Mouse (Mus musculus): ENCODE data around the gene Lars2. TPM values are rescaled to one million over a fixed set of nuclear protein-coding genes. Genes with fewer than 3 reads are reported as not detected.

Lars2 gene
- polyA plus RNA-seq, 1 experiment from 2014 or later: 1,655 TPM

DNA sequence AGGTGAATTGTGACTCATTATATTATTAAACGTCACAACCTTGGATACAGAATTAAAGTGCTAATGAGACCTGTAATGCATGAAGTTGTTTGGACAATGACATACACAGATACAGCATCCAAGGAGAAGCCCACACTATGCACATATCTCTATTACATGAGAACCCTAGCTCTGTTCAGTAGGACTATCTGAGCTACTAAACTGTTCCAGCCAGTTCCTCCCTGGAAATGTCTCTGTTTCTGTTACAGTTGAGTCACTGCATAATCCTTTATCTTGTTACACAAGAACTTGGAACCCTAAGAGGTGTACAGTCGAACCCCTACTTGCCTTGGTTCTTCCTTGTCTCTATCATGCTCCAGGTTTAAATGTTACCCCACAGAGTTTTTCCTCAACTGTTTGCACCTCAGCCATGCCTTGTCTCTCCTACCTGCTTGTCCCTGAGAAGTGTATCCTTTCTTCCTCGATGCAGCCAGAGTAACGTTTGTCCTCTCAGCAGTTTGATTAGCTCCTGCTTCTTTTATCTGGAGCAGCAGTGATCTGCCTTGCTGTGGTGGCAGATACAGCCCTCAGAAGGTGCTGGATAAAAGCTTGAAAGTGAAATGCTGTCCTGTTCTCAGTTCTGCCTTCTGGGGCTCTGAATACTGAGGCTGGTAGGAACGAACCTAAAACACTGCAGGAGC lies 101.8 kb downstream of the Lars2 start:
- no peak overlapping the region for H3K4me2 ChIP-seq (replicated peaks; ENCODE audit: low read depth)
- H3K9ac ChIP-seq (ENCODE audit: low read depth, low read length): no peak overlapping the region
- H3K9me3 ChIP-seq (ENCODE audit: control insufficient read depth): no peaks in the 10 kb centered on the region
- no peak overlapping the region for H3K4me3 ChIP-seq (ENCODE audit: low read depth, low read length)
- H3K27me3 ChIP-seq (replicated peaks; ENCODE audit: control insufficient read depth, insufficient read depth, low read length): no peaks in the 10 kb centered on the region
- ATAC-seq: no peak
- H3K36me3 ChIP-seq (ENCODE audit: control insufficient read depth, insufficient read depth): peaks cover under 1% of the 10 kb centered on the region; the same call in 1 of the 2 replicates
- no peak for TF ChIP-seq CTCF (IDR thresholded peaks at IDR 0.05; ENCODE audit: low read depth)
- H3K27ac ChIP-seq (ENCODE audit: low read depth, low read length): no peak overlapping the region
- WGBS: 55% methylated on average over 5 of the region's 5 CpGs
- no peaks in the 10 kb centered on the region; the same call in 1 of the 2 replicates for H3K4me1 ChIP-seq (replicated peaks; ENCODE audit: control insufficient read depth, insufficient read depth, low read length)

GRCm38 (mm10) chr9:123469087-123469486 lies 102.4 kb downstream of the Lars2 start:
- Histone ChIP-seq H3K36me3 (ENCODE audit: control insufficient read depth, insufficient read depth) (no peaks in the 10 kb centered on the region), H3K4me2 (replicated peaks; ENCODE audit: low read depth) (no peak overlapping the region)

DNA sequence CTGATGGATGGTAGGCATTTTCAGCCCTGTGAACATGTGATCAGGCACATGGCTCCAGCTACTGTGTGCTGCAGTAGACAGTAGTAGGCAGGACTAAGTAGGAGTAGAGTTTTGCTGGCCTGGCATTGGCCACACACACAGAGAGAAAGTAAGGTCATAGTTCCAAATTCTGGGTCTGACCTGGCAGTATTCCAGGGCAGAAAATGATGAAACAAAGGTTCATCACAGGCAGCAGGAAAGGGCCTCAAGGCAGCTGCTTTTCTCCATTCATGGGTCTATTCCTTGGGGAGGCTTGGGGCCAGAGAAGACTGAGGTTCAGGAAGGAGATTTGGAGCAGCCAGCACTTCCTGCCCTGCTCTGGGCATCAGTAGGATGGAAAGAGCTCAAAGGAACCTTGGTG lies 106.7 kb downstream of the Lars2 start:
- no peak for TF ChIP-seq CTCF (IDR thresholded peaks at IDR 0.05; ENCODE audit: low read depth)
- H3K27ac ChIP-seq (ENCODE audit: low read depth, low read length): no peak overlapping the region
- no peak overlapping the region for H3K4me3 ChIP-seq (ENCODE audit: low read depth, low read length)
- H3K4me1 ChIP-seq (replicated peaks; ENCODE audit: control insufficient read depth, insufficient read depth, low read length): no peaks in the 10 kb centered on the region; the same call in 1 of the 2 replicates
- ATAC-seq: 0 out of 2 replicates have a peak, but pooled peaks have one; percentile 34
- H3K9ac ChIP-seq (ENCODE audit: low read depth, low read length): no peak overlapping the region
- no peaks in the 10 kb centered on the region for H3K36me3 ChIP-seq (ENCODE audit: control insufficient read depth, insufficient read depth)
- H3K4me2 ChIP-seq (replicated peaks; ENCODE audit: low read depth): no peak overlapping the region
- no peaks in the 10 kb centered on the region for H3K27me3 ChIP-seq (replicated peaks; ENCODE audit: control insufficient read depth, insufficient read depth, low read length)
- no peaks in the 10 kb centered on the region for H3K9me3 ChIP-seq (ENCODE audit: control insufficient read depth)

More at GRCm38 (mm10) chr9:123469087-123469486, 102.4 kb downstream of the Lars2 start:
- no peak for ATAC-seq
- Histone ChIP-seq H3K4me3 (ENCODE audit: low read depth, low read length) (no peak overlapping the region), H3K27me3 (replicated peaks; ENCODE audit: control insufficient read depth, insufficient read depth, low read length) (no peaks in the 10 kb centered on the region), H3K4me1 (replicated peaks; ENCODE audit: control insufficient read depth, insufficient read depth, low read length) (no peaks in the 10 kb centered on the region; the same call in 1 of the 2 replicates), H3K27ac (ENCODE audit: low read depth, low read length) (no peak overlapping the region), H3K9me3 (ENCODE audit: control insufficient read depth) (no peaks in the 10 kb centered on the region), H3K9ac (ENCODE audit: low read depth, low read length) (no peak overlapping the region)
- no peak for TF ChIP-seq CTCF (IDR thresholded peaks at IDR 0.05; ENCODE audit: low read depth)

- TF ChIP-seq CTCF (IDR thresholded peaks at IDR 0.05; ENCODE audit: low read depth): no peak
- Histone ChIP-seq H3K27me3 (replicated peaks; ENCODE audit: control insufficient read depth, insufficient read depth, low read length) (no peaks in the 10 kb centered on the region), H3K9ac (ENCODE audit: low read depth, low read length) (no peak overlapping the region), H3K36me3 (ENCODE audit: control insufficient read depth, insufficient read depth) (no peaks in the 10 kb centered on the region; the same call in 1 of the 2 replicates), H3K9me3 (ENCODE audit: control insufficient read depth) (no peaks in the 10 kb centered on the region), H3K4me2 (replicated peaks; ENCODE audit: low read depth) (no peak overlapping the region), H3K27ac (ENCODE audit: low read depth, low read length) (no peak overlapping the region; the same call in 1 of the 2 replicates), H3K4me3 (ENCODE audit: low read depth, low read length) (no peak overlapping the region), H3K4me1 (replicated peaks; ENCODE audit: control insufficient read depth, insufficient read depth, low read length) (peaks cover 7% of the 10 kb centered on the region)
- 71% methylated on average over 1 of the region's 1 CpGs for WGBS
- ATAC-seq: no peak
Measured at GRCm38 (mm10) chr9:123475569-123475968, 108.8 kb downstream of the Lars2 start.

DNA sequence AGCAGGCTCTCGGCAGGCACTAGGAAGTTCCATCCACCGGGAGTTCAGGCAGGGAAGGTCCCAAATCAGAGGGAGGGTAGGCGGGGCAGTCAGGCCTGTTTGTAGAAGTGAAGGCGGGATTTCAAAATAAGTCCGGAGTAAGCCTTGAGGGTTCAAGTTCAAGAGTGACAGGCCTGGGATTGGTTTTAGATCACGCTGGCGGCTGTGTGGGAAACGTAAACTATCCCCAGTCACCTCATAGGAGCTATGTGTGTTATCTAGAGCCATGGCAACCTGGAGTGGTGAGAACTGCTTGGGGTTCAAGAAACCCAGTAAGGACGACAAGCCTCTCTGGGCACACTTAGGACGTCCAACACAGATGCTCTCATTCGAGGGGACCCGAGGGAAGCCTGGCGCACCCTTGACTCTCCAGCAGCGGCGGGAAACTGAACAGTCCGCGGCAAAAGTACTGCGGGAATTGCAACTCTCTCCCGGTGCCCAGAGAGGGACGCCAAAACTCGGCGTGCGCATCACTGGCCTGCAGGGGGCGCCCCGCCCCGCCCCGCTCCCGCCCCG lies 111.4 kb downstream of the Lars2 start:
- ATAC-seq: peak; percentile 78
- peaks cover 13% of the 10 kb centered on the region for H3K4me1 ChIP-seq (replicated peaks; ENCODE audit: control insufficient read depth, insufficient read depth, low read length)
- H3K27ac ChIP-seq (ENCODE audit: low read depth, low read length): no peak overlapping the region; the same call in 1 of the 2 replicates
- no peaks in the 10 kb centered on the region for H3K27me3 ChIP-seq (replicated peaks; ENCODE audit: control insufficient read depth, insufficient read depth, low read length)
- H3K36me3 ChIP-seq (ENCODE audit: control insufficient read depth, insufficient read depth): peaks cover 6% of the 10 kb centered on the region
- H3K9ac ChIP-seq (ENCODE audit: low read depth, low read length): peak overlapping the region; percentile 38; the same call in 1 of the 2 replicates
- H3K4me2 ChIP-seq (replicated peaks; ENCODE audit: low read depth): peak overlapping the region; percentile 87
- 1% methylated on average over 22 of the region's 29 CpGs for WGBS
- peak overlapping the region; percentile 36 for H3K4me3 ChIP-seq (ENCODE audit: low read depth, low read length)
- no peaks in the 10 kb centered on the region for H3K9me3 ChIP-seq (ENCODE audit: control insufficient read depth)
- peak; percentile 72 for TF ChIP-seq CTCF (IDR thresholded peaks at IDR 0.05; ENCODE audit: low read depth)

DNA sequence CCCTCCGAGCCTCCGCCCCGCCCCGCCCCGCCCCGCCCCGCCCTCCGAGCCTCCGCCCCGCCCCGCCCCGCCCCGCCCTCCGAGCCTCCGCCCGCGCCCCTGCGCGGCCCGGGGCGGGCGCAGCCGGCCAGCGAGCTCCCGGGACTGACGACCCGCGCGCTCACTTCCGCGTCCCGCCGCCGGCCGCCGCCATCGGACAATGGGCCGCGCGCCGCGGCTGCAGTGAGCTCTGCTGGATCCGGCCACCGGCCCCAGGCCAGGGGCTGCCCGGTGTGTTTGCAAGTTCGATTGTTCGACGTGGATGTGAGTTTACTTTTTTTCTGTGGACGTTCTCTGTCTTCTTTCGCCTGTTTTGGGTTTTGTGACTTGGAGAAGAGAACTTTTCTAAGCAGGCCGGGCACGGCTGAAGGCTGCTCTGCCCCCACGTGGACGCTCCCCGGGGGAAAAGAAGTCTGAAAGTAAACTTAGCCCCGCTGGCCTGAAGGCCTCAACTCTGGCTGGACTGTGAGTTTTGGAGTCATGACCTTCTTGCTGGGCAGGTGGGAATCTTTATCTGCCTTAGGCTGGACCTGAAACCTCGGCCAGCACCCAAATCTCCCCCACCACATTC lies 112.0 kb downstream of the Lars2 start, which contains the start of gene Limd1:
Gene Limd1, plus strand, starts transcription at position 121 of the 610 bp plus-strand sequence.
- Histone ChIP-seq H3K27ac (ENCODE audit: low read depth, low read length) (peak within 1 kb of the TSS; percentile 79), H3K4me3 (ENCODE audit: low read depth, low read length) (peak within 1 kb of the TSS; percentile 51), H3K36me3 (ENCODE audit: control insufficient read depth, insufficient read depth) (peaks cover 6% of the 10 kb centered on the region), H3K9me3 (ENCODE audit: control insufficient read depth) (no peaks in the 10 kb centered on the region), H3K4me2 (replicated peaks; ENCODE audit: low read depth) (peak within 1 kb of the TSS; percentile 87), H3K9ac (ENCODE audit: low read depth, low read length) (peak within 1 kb of the TSS; percentile 67), H3K4me1 (replicated peaks; ENCODE audit: control insufficient read depth, insufficient read depth, low read length) (peaks cover 13% of the 10 kb centered on the region), H3K27me3 (replicated peaks; ENCODE audit: control insufficient read depth, insufficient read depth, low read length) (no peaks in the 10 kb centered on the region)
- peak; percentile 90 for ATAC-seq
- under 1% methylated on average over 51 of the region's 57 CpGs for WGBS
- TF ChIP-seq CTCF (IDR thresholded peaks at IDR 0.05; ENCODE audit: low read depth): peak; percentile 24; the same call in 1 of the 2 replicates

All from intestine, postnatal 0 days (tissue).